Comparison of ENCODE assay signal across 8 mouse cellular contexts in genomic region chr11:79290473-79290872, GRCm38 (mm10). TPM values are rescaled to one million over a fixed set of nuclear protein-coding genes. Genes with fewer than 3 reads are reported as not detected.
DNase-seq lines count a peak whose midpoint lies in the region; ATAC-seq and TF ChIP-seq lines count a peak whose summit lies in the region.
"Had no signal": no experiment of that assay in that cellular context is flagged by ENCODE, and none has a peak within 500 bp of the region (broad histone marks: within the 10 kb centered on the region; RNA-seq: fewer than 3 reads in every experiment).

No protein-coding gene starts in this region.

- H3K9me3 ChIP-seq in stomach, embryonic 14.5 days (ENCODE audit: control insufficient read depth, low read depth, low read length): no peaks in the 10 kb centered on the region
- H3K9me3 ChIP-seq: embryonic facial prominence, embryonic 15.5 days had no signal

- no peaks in the 10 kb centered on the region for H3K27me3 ChIP-seq in stomach, embryonic 14.5 days (ENCODE audit: control insufficient read depth, insufficient read depth, low read length)
- H3K27me3 ChIP-seq: embryonic facial prominence, embryonic 15.5 days had no signal

- WGBS in stomach, embryonic 14.5 days: 46% methylated on average over 2 of the region's 2 CpGs

- H3K4me3 ChIP-seq in bone marrow macrophage, adult 2 months (ENCODE audit: insufficient read depth, low read length): no peak overlapping the region
- H3K4me3 ChIP-seq in stomach, embryonic 14.5 days (ENCODE audit: low read depth, low read length): no peak overlapping the region
- H3K4me3 ChIP-seq: embryonic facial prominence, embryonic 15.5 days had no signal

- TF ChIP-seq CTCF in bone marrow macrophage, adult 2 months (IDR thresholded peaks at IDR 0.05; ENCODE audit: low read depth, low read length): 0 out of 2 replicates have a peak, but pooled peaks have one; percentile 24

- peaks cover 65% of the 10 kb centered on the region for H3K4me1 ChIP-seq in bone marrow macrophage, adult 2 months (ENCODE audit: control insufficient read depth, insufficient read depth, low read length)
- peaks cover 3% of the 10 kb centered on the region; the same call in 1 of the 2 replicates for H3K4me1 ChIP-seq in stomach, embryonic 14.5 days (ENCODE audit: control insufficient read depth, insufficient read depth, low read length)

- TF ChIP-seq POLR2A in bone marrow macrophage, adult 2 months (IDR thresholded peaks at IDR 0.05; ENCODE audit: borderline replicate concordance, low read depth, low read length): no peak

- intact Hi-C loops in left cerebral cortex, postnatal 4 days (cut with DNase I): loop anchor here (10.0 kb wide), 2 partner anchors 66 to 266 kb away; no protein-coding TSS in a partner anchor

- H3K9ac ChIP-seq in stomach, embryonic 14.5 days (replicated peaks; ENCODE audit: low read depth, low read length): no peak overlapping the region
- H3K9ac ChIP-seq: embryonic facial prominence, embryonic 15.5 days had no signal

- H3K27ac ChIP-seq in bone marrow macrophage, adult 2 months (ENCODE audit: insufficient read depth, low read depth, low read length): peak overlapping the region; percentile 61
- H3K27ac ChIP-seq in stomach, embryonic 14.5 days (ENCODE audit: low read length): no peak overlapping the region
- H3K27ac ChIP-seq: embryonic facial prominence, embryonic 15.5 days had no signal

- peak; percentile 22 for DNase-seq in left cerebral cortex, postnatal 4 days
- no peak for DNase-seq in left cerebral cortex, adult 9 months (ENCODE audit: low spot score in 2 of 2)
- DNase-seq in MN1 (ENCODE audit: low spot score): peak; percentile 46
- DNase-seq in kidney, postnatal 25 days: peak; percentile 63 to 68
- no peak for DNase-seq in c-Kit-positive CD71-positive TER-119-positive erythroid progenitor cells, embryonic 14.5 days (ENCODE audit: low spot score)

- H3K4me2 ChIP-seq in stomach, embryonic 14.5 days (replicated peaks; ENCODE audit: low read depth, low read length): no peak overlapping the region
- H3K4me2 ChIP-seq: embryonic facial prominence, embryonic 15.5 days had no signal

- ATAC-seq in stomach, embryonic 14.5 days (ENCODE audit: insufficient number of reproducible peaks, insufficient read depth, low FRiP score, low read depth): 0 out of 2 replicates have a peak, but pooled peaks have one; percentile 42

- no peaks in the 10 kb centered on the region for H3K36me3 ChIP-seq in stomach, embryonic 14.5 days (ENCODE audit: control insufficient read depth, insufficient read depth, low read length)
- H3K36me3 ChIP-seq: embryonic facial prominence, embryonic 15.5 days had no signal

RNA-seq across cellular contexts. Expression of gene Gm9964, which starts 6.2 kb away (rescaled TPM):
- under 1 TPM in 1 of 2 experiments, not detected in 1; 0.52 TPM for total RNA-seq in left cerebral cortex, postnatal 4 days (2021)
- polyA plus RNA-seq in bone marrow macrophage, adult 2 months (2012; ENCODE audit: insufficient read depth, insufficient read length, missing spikeins): not detected in 2 replicates
- polyA plus RNA-seq in stomach, embryonic 14.5 days (2014; fragmentation: Nextera tagmentation; extraction: Ambion mirVana): not detected in 2 replicates
- polyA plus RNA-seq: embryonic facial prominence, embryonic 15.5 days had no signal

RNA-seq across cellular contexts. Expression of gene Wsb1, which starts 36.0 kb away (rescaled TPM):
- total RNA-seq in left cerebral cortex, postnatal 4 days (2021): 100 to 1,000 TPM; 154 to 166 TPM
- 181 and 218 TPM in 2 replicates for polyA plus RNA-seq in bone marrow macrophage, adult 2 months (2012; ENCODE audit: insufficient read depth, insufficient read length, missing spikeins)
- 302 and 323 TPM in 2 replicates for polyA plus RNA-seq in stomach, embryonic 14.5 days (2014; fragmentation: Nextera tagmentation; extraction: Ambion mirVana)

RNA-seq across cellular contexts. Expression of gene Nf1, which starts 49.0 kb away (rescaled TPM):
- total RNA-seq in left cerebral cortex, postnatal 4 days (2021): 100 to 1,000 TPM; 102 to 107 TPM
- 19.7 and 19.9 TPM in 2 replicates for polyA plus RNA-seq in bone marrow macrophage, adult 2 months (2012; ENCODE audit: insufficient read depth, insufficient read length, missing spikeins)
- polyA plus RNA-seq in stomach, embryonic 14.5 days (2014; fragmentation: Nextera tagmentation; extraction: Ambion mirVana): 14.5 and 16.9 TPM in 2 replicates

Comparison
In these comparisons a context has a peak if more than half of its experiments do, and no peak if none do; other contexts are left out.
1. DNase-seq: peak in left cerebral cortex, postnatal 4 days (single experiment), MN1 (single experiment) and kidney, postnatal 25 days (2 of 2); none in left cerebral cortex, adult 9 months (0 of 2) and c-Kit-positive CD71-positive TER-119-positive erythroid progenitor cells, embryonic 14.5 days (single experiment).